Mouse (Mus musculus): ENCODE measurements around the gene Cela3a. TPM values are rescaled to one million over a fixed set of nuclear protein-coding genes. Genes with fewer than 3 reads are reported as not detected.

The Cela3a gene
- polyA plus RNA-seq, 1 experiment from 2014 or later: not detected

DNA sequence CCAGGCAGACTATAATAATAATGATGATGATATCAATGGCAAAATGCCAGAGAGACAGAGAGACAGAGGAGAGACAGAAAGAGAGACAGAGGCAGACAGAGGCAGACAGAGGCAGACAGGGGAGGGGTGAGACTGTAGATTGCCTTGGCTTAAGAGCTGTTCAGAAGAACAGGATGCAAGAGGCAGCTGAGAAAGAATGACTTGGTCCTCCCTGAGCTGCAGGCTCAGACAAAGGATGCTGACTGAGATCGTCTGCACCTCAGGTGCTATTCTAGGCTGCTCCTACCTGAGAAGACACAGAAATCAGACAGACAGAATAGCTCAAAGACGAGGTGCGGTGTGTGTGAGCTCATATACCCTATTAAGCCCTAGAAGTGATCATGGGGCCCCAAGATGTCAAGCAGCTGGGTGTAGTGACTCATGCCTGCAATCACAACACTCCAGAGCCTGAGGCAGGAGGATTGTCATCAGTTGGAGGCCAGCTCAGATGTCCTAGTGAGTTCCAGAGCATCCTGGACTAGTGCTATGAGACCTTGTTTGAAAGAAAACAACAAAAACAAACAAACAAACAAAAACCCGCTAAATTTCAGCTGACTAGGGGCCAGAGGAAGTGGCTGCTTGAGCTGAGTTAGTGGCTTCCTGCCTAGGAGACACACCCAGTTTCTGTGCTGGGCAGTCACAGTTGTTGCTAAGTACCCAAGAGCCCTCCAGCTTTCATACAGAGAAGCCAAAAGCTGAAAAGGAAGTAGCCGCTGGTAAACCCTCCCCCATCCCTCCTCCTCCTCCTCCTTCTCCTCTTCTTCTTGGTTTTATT lies 42.1 kb downstream of the Cela3a start:
- Histone ChIP-seq H3K4me2 (ENCODE audit: low read depth, low read length) (peak overlapping the region; percentile 22; the same call in 1 of the 2 replicates), H3K9ac (ENCODE audit: low read length) (0 out of 2 replicates have a peak overlapping the region, but pooled peaks have one; percentile 8), H3K4me3 (ENCODE audit: low read length) (no peak overlapping the region), H3K36me3 (ENCODE audit: control insufficient read depth, insufficient read depth, low read length) (no peaks in the 10 kb centered on the region), H3K4me1 (replicated peaks; ENCODE audit: control insufficient read depth, insufficient read depth, low read length) (peaks cover 12% of the 10 kb centered on the region; the same call in 1 of the 2 replicates), H3K27me3 (ENCODE audit: control insufficient read depth, insufficient read depth, low read depth, low read length) (no peaks in the 10 kb centered on the region), H3K9me3 (ENCODE audit: control insufficient read depth, low read length) (no peaks in the 10 kb centered on the region), H3K27ac (ENCODE audit: low read length) (peak overlapping the region; percentile 77)
- ATAC-seq (ENCODE audit: low read depth): peak; percentile 84
- 29% methylated on average over 5 of the region's 5 CpGs for WGBS

- H3K4me3 ChIP-seq (ENCODE audit: low read length): no peak overlapping the region
- no peak overlapping the region for H3K27ac ChIP-seq (ENCODE audit: low read length)
- no peaks in the 10 kb centered on the region for H3K36me3 ChIP-seq (ENCODE audit: control insufficient read depth, insufficient read depth, low read length)
- WGBS: 84% methylated on average over 4 of the region's 4 CpGs
- H3K27me3 ChIP-seq (ENCODE audit: control insufficient read depth, insufficient read depth, low read depth, low read length): no peaks in the 10 kb centered on the region
- peaks cover 12% of the 10 kb centered on the region; the same call in 1 of the 2 replicates for H3K4me1 ChIP-seq (replicated peaks; ENCODE audit: control insufficient read depth, insufficient read depth, low read length)
- no peaks in the 10 kb centered on the region for H3K9me3 ChIP-seq (ENCODE audit: control insufficient read depth, low read length)
- no peak overlapping the region for H3K9ac ChIP-seq (ENCODE audit: low read length)
- H3K4me2 ChIP-seq (ENCODE audit: low read depth, low read length): no peak overlapping the region
- no peak for ATAC-seq (ENCODE audit: low read depth)
These were observed 43.5 kb downstream of the Cela3a start for GRCm38 (mm10) chr4:137366097-137366496.

DNA sequence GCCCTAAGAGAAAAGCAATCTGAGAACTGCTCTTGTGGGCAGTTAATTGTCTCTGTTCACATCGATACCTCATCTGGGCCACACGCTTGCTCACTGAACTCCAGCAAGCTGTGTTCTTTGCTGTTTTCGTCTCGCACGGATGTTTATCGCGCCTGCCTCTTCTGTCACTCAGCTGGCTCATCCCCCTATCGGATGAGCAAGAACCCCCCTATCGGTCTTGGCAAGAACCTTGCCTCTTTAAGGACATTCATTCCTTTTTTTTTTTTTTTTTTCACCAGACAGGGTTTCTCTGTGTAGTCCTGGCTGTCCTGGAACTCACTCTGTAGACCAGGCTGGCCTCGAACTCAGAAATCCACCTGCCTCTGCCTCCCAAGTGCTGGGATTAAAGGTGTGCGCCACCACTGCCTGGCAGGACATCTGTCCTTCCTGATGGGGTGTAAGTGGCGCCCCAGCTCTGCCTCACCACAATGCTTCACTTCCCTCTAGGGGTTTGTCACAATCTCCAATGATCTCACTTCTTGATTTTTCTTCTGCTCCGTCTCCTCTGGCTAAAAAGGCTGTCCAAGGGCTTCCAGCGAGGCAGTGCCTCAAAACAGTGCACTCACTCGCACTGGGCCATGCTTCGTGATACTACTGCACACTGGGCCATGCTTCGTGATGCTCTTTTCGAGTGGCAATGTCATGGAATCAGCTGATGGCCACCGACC lies 44.1 kb downstream of the Cela3a start:
- no peak for ATAC-seq (ENCODE audit: low read depth)
- H3K9ac ChIP-seq (ENCODE audit: low read length): no peak overlapping the region
- 69% methylated on average over 19 of the region's 19 CpGs for WGBS

GRCm38 (mm10) chr4:137364826-137365225 lies 44.8 kb downstream of the Cela3a start:
- WGBS: 78% methylated on average over 6 of the region's 6 CpGs
- Histone ChIP-seq H3K4me3 (ENCODE audit: low read length) (no peak overlapping the region), H3K4me2 (ENCODE audit: low read depth, low read length) (no peak overlapping the region), H3K27ac (ENCODE audit: low read length) (no peak overlapping the region), H3K9me3 (ENCODE audit: control insufficient read depth, low read length) (no peaks in the 10 kb centered on the region), H3K9ac (ENCODE audit: low read length) (no peak overlapping the region), H3K4me1 (replicated peaks; ENCODE audit: control insufficient read depth, insufficient read depth, low read length) (peaks cover 8% of the 10 kb centered on the region; the same call in 1 of the 2 replicates), H3K36me3 (ENCODE audit: control insufficient read depth, insufficient read depth, low read length) (no peaks in the 10 kb centered on the region), H3K27me3 (ENCODE audit: control insufficient read depth, insufficient read depth, low read depth, low read length) (no peaks in the 10 kb centered on the region)
- ATAC-seq (ENCODE audit: low read depth): no peak

More for the DNA sequence above, 44.1 kb downstream of the Cela3a start:
- no peak overlapping the region for H3K27ac ChIP-seq (ENCODE audit: low read length)
- peaks cover 10% of the 10 kb centered on the region; the same call in 1 of the 2 replicates for H3K4me1 ChIP-seq (replicated peaks; ENCODE audit: control insufficient read depth, insufficient read depth, low read length)
- H3K4me2 ChIP-seq (ENCODE audit: low read depth, low read length): no peak overlapping the region
- H3K9me3 ChIP-seq (ENCODE audit: control insufficient read depth, low read length): no peaks in the 10 kb centered on the region
- H3K4me3 ChIP-seq (ENCODE audit: low read length): no peak overlapping the region
- H3K27me3 ChIP-seq (ENCODE audit: control insufficient read depth, insufficient read depth, low read depth, low read length): no peaks in the 10 kb centered on the region
- no peaks in the 10 kb centered on the region for H3K36me3 ChIP-seq (ENCODE audit: control insufficient read depth, insufficient read depth, low read length)

GRCm38 (mm10) chr4:137360996-137361395 lies 48.6 kb downstream of the Cela3a start:
- Histone ChIP-seq H3K9me3 (ENCODE audit: control insufficient read depth, low read length) (no peaks in the 10 kb centered on the region), H3K27me3 (ENCODE audit: control insufficient read depth, insufficient read depth, low read depth, low read length) (no peaks in the 10 kb centered on the region), H3K36me3 (ENCODE audit: control insufficient read depth, insufficient read depth, low read length) (no peaks in the 10 kb centered on the region), H3K4me2 (ENCODE audit: low read depth, low read length) (no peak overlapping the region), H3K4me1 (replicated peaks; ENCODE audit: control insufficient read depth, insufficient read depth, low read length) (peaks cover 8% of the 10 kb centered on the region), H3K27ac (ENCODE audit: low read length) (no peak overlapping the region), H3K4me3 (ENCODE audit: low read length) (no peak overlapping the region), H3K9ac (ENCODE audit: low read length) (no peak overlapping the region)
- 54% methylated on average over 3 of the region's 3 CpGs for WGBS
- no peak for ATAC-seq (ENCODE audit: low read depth)

DNA sequence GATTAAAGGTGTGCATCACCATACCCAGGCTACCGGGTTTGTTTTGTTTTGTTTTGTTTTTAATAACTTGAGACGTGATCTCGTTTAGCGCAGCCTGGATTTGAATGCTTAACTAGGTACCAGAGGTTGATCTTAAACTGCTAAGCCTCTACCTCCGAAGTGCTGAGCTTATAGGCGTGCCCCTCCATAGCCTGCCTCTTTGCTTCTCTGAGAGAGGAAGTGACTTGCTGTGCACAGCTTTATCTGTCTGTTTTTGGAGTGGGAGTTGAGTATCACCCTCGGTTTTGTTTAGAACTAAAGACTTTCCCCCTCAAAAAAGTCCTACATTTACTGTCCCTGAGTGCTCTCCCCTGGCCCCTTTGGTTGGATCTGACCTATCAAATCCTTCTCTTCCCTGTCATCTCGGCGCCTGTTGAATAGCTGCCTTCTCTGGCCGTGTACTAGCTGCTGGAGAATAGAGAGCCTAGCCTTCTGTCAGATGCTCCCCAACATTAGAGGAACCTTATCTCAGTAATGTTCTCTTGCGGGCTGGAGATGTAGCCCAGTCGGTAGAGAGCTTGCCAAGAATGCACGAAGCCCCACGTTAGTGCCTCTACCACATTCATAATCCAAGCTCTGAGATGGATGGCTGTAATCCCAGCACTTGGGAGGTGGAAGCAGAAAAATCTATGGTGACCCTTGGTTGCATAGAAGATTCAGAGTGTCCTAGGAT lies 51.1 kb downstream of the Cela3a start:
- H3K27me3 ChIP-seq (ENCODE audit: control insufficient read depth, insufficient read depth, low read depth, low read length): no peaks in the 10 kb centered on the region
- H3K4me3 ChIP-seq (ENCODE audit: low read length): no peak overlapping the region
- no peak overlapping the region for H3K9ac ChIP-seq (ENCODE audit: low read length)
- H3K27ac ChIP-seq (ENCODE audit: low read length): no peak overlapping the region
- no peaks in the 10 kb centered on the region for H3K36me3 ChIP-seq (ENCODE audit: control insufficient read depth, insufficient read depth, low read length)
- WGBS: 38% methylated on average over 14 of the region's 14 CpGs
- no peak overlapping the region for H3K4me2 ChIP-seq (ENCODE audit: low read depth, low read length)
- ATAC-seq (ENCODE audit: low read depth): no peak
- peaks cover 23% of the 10 kb centered on the region for H3K4me1 ChIP-seq (replicated peaks; ENCODE audit: control insufficient read depth, insufficient read depth, low read length)
- H3K9me3 ChIP-seq (ENCODE audit: control insufficient read depth, low read length): no peaks in the 10 kb centered on the region

DNA sequence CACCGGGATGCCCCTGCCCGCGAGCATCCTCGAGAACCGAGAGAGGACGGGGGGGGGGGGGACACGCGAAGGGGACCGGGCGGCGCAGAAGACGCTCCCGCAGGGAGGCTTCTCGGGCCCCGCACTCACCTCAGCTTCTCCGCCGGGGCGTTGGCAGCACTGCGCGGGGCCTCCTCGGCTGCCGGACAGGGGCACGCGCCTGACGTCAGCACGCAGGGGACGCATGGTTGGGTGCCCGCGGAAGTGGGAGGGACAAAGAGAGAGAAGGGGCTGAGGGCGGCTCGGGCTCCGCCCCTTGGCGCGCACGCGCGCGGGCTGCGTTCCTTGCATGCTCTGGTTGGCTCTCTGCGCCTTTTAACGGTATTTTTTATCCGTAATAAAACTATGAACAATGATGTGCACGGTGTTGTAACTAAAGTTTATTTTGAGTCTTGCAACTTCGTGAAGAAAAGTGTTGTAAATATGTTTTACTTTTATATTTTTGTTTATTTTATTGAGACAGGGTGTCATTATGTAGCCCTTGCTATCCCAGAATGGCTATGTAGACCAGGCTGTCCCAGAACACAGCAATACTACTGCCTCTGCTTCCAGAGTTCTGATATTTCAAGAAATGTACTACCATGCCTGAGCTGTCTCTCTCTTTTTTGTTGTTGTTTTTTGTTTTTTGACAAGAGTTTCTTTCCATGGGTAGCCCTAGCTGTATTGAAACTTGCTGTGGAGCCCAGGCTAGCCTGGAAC lies 51.9 kb downstream of the Cela3a start, which contains the start of gene Cdc42:
Cdc42 (minus strand) TSS at position 204 of the 738 bp plus-strand sequence.
- H3K4me3 ChIP-seq (ENCODE audit: low read length): peak within 1 kb of the TSS; percentile 89
- H3K27me3 ChIP-seq (ENCODE audit: control insufficient read depth, insufficient read depth, low read depth, low read length): no peaks in the 10 kb centered on the region
- ATAC-seq (ENCODE audit: low read depth): peak; percentile 98
- H3K9ac ChIP-seq (ENCODE audit: low read length): peak within 1 kb of the TSS; percentile 99
- H3K36me3 ChIP-seq (ENCODE audit: control insufficient read depth, insufficient read depth, low read length): no peaks in the 10 kb centered on the region
- H3K4me1 ChIP-seq (replicated peaks; ENCODE audit: control insufficient read depth, insufficient read depth, low read length): peaks cover 27% of the 10 kb centered on the region
- H3K9me3 ChIP-seq (ENCODE audit: control insufficient read depth, low read length): no peaks in the 10 kb centered on the region
- under 1% methylated on average over 36 of the region's 44 CpGs for WGBS
- H3K4me2 ChIP-seq (ENCODE audit: low read depth, low read length): peak within 1 kb of the TSS; percentile 80
- peak within 1 kb of the TSS; percentile 97 for H3K27ac ChIP-seq (ENCODE audit: low read length)

- Histone ChIP-seq H3K9me3 (ENCODE audit: control insufficient read depth, low read length) (no peaks in the 10 kb centered on the region), H3K27me3 (ENCODE audit: control insufficient read depth, insufficient read depth, low read depth, low read length) (no peaks in the 10 kb centered on the region), H3K27ac (ENCODE audit: low read length) (peak overlapping the region; percentile 97), H3K9ac (ENCODE audit: low read length) (peak overlapping the region; percentile 99), H3K36me3 (ENCODE audit: control insufficient read depth, insufficient read depth, low read length) (no peaks in the 10 kb centered on the region), H3K4me2 (ENCODE audit: low read depth, low read length) (peak overlapping the region; percentile 80), H3K4me3 (ENCODE audit: low read length) (peak overlapping the region; percentile 89), H3K4me1 (replicated peaks; ENCODE audit: control insufficient read depth, insufficient read depth, low read length) (peaks cover 28% of the 10 kb centered on the region)
- WGBS: 0% methylated on average over 41 of the region's 90 CpGs
- ATAC-seq (ENCODE audit: low read depth): peak; percentile 75
These were observed 52.7 kb downstream of the Cela3a start for GRCm38 (mm10) chr4:137356674-137357510.

All from lung, embryonic 16.5 days (tissue).